Mouse (Mus musculus): Measurements from ENCODE around the gene Tsc22d3. TPM values are rescaled to one million over a fixed set of nuclear protein-coding genes. Genes with fewer than 3 reads are reported as not detected.
"Not testable (repeated sequence)": the region's sequence is repeated elsewhere in the genome, so short reads cannot be mapped to it uniquely, and the experiment has no call there.

Tsc22d3 gene
- total RNA-seq, 2 experiments from 2014 or later = 192 to 239 TPM

DNA sequence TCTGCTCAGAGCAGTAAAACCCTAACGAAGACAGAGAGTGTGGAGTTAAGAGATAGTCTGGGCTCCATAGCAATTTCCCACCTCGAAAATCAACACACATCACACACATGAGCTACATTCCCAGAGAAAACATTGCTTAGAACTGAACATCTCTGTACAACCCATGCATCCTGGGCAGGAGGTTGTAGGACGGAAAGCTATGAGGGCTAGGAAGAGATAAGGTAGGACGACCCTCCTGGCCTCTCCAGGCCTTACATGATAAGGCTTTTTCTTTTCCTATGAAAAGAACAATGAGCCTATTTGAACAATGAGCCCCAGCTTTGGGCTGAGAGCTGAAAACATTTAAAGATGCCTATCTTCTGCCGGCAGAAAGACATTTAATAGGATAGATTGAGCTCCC lies 69.8 kb downstream of the Tsc22d3 start:
- DNase-seq = no peak

GRCm38 (mm10) chrX:140529074-140529561 lies 71.3 kb downstream of the Tsc22d3 start:
- peak; percentile 72 to 85 for DNase-seq

GRCm38 (mm10) chrX:140527231-140527630 lies 73.2 kb downstream of the Tsc22d3 start:
- peak in 1 of 2 experiments; percentile 44 for DNase-seq

DNA sequence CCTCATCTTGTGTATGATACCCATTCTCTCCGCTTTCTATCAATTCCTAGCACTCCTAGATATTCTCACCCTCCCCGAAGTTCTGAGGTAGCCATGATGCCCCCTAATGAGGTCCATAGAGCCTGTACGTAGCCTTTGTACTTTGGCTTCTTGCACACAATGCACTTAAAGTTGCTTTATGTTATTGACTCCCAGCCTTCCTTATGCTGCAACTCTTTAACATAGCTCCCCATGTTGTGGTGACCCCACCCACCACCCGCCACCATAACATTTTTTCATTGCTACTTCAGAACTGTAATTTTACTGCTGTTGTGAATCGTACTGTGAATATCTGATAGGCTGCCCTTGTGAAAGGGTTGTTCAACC lies 74.2 kb downstream of the Tsc22d3 start:
- no peak for DNase-seq

DNA sequence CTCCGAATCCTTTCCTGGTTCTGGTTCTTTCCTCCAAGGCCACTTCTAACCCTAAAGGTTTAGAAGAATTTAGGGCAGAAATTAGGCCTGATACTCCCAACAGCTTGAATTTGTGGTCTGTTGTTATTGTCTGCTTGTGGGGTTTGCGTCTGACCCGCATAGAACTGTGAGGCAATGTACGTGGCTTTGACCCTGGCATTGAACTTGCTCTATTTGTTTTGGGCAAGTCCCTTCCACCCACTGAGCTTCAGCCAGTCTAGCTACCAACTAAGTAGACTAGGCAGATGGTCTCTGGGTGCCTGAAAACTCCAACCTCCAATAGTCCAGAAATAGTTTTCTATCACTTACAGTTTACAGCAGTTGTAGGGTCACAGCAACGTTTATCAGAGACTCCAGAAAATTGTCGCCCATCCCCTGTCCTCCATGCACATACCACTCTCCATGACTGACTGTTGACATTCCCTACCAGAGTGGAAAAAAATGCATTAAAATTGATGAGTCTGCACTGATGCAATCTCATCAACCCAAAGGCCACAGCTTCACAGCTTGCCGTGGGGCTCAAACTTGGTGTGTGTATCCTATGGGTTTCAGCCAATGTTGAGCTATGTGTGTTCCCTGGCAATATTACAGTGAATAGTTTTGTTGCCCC lies 74.7 kb downstream of the Tsc22d3 start:
- no peak for DNase-seq

GRCm38 (mm10) chrX:140524231-140524630 lies 76.2 kb downstream of the Tsc22d3 start:
- no peak for DNase-seq

GRCm38 (mm10) chrX:140522071-140522765 lies 78.2 kb downstream of the Tsc22d3 start:
- no peak for DNase-seq

GRCm38 (mm10) chrX:140520146-140521102 lies 80.0 kb downstream of the Tsc22d3 start:
- DNase-seq = peak; percentile 95 to 97

DNA sequence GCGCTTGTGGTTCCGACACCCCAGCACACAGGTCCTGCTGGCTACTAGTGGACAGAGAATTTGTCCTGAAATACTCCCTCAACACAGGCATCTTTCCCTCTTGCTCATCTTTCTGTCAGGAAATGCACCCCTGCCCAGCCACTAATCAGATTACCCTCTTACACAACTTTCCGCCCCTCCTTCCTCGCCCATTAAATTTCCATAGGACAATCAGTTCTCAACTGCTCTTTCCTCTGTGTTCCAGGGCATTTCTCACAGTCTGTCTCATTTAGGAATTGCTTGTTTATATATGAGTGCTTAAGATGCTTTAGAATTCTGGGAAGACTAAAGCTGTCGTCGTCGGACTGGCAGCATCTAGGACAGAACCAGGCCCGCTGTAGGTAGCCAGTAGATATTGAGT lies 82.1 kb downstream of the Tsc22d3 start:
- DNase-seq = no peak

- peak; percentile 72 to 90 for DNase-seq
Observed at GRCm38 (mm10) chrX:140513379-140513778, 87.1 kb downstream of the Tsc22d3 start.

DNA sequence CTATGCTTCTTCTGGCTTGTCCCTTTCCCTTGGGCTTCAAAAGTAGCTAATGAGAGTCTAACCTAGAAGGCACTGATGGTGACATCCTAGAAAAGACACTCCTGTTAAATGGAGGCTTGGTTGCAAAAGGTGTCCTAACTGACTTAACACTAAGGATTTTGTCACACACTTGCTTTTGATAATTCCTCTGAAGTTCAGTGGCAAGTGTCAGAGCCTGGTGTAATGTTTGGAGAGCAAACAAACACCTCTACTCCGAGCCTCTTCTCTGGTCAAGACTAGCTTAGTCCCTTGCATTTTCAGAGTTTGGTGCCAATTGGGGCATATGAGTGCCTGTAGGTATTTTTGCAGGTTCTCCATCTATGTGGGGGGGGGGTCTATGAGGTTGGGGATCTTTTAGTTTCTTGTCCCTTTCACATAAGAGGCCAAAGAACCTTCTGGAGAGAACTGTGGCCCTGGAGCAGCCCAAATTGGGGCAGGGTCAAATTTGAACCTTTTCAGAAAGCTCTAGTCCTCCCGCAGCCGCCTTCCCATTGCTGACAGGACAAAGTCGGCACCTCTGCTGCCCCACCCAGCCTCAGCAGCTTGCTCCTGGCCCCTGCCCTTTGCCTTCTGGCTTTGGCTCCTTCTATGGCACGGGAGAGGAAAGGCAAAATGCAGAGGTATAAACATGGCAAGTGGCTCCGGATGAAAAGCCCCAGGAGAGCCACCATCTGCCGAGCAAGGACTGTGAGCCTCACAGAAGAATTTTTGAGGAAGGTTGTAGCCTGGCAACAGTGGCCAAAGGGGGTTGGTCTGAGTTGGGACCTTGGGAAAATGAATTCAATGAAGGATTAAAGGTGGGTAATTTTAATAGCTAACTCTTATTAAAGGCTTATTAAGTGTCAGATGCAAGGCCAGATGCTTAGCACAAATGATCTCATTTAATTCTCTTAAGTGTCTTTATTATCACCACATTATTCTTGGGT lies 88.5 kb downstream of the Tsc22d3 start:
- no peak for DNase-seq

GRCm38 (mm10) chrX:140510696-140511429 lies 89.6 kb downstream of the Tsc22d3 start:
- DNase-seq = peak; percentile 82 to 92

DNA sequence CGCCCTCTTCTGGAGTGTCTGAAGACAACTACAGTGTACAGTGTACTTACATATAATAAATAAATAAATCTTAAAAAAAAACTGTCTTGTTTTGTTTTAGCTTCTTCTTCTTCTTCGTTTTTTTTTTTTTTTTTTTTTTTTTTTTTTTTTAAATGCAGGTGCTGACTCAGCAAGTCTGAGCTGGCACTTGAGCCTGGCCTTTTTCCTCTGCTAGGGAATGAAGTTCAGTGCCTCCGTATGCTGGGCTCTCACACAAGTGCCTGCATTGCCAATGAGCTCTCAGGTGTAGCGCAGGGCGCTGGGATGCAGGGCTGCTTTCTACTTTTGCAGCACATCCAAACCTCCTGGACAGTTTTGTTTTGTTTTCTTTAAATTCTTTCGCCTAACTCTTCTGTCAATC lies 90.6 kb downstream of the Tsc22d3 start:
- DNase-seq = no peak

- DNase-seq = not testable (repeated sequence)
Observed at GRCm38 (mm10) chrX:140508791-140509190, 91.7 kb downstream of the Tsc22d3 start.

- no peak for DNase-seq
Observed at GRCm38 (mm10) chrX:140507377-140507776, 93.1 kb downstream of the Tsc22d3 start.

DNA sequence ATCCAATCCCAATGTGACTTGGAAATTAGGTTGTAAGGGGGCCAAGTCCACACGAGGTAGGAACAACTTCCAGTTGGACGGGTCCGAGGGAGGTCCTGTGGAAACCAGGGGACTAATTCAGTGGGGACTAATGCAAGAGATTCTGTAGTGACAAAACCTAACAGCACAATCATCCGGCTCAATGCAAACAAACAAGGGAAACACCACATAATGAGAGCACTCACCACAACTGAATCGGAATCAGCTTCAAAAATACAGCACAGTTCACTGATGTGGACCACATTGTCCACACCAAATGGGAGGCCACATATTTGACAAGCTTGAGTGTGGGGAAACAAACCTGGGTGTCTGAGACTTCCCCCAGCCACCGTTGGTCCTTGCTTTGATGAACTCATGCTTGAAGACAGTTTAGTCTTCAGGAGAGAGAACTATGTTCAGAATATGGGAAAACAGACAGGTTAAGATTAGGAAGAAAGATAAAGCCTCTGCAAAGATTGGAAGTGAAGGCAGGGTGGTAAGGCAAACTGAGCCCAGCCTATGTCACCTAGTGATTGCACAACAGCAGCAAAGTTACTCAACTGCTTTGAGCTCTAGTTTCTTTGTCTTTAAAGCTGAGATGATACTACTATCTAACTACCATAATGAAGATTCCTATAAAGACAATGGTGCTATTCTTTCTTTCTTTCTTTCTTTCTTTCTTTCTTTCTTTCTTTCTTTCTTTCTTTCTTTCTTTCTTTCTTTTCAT lies 93.9 kb downstream of the Tsc22d3 start:
- no peak for DNase-seq

DNA sequence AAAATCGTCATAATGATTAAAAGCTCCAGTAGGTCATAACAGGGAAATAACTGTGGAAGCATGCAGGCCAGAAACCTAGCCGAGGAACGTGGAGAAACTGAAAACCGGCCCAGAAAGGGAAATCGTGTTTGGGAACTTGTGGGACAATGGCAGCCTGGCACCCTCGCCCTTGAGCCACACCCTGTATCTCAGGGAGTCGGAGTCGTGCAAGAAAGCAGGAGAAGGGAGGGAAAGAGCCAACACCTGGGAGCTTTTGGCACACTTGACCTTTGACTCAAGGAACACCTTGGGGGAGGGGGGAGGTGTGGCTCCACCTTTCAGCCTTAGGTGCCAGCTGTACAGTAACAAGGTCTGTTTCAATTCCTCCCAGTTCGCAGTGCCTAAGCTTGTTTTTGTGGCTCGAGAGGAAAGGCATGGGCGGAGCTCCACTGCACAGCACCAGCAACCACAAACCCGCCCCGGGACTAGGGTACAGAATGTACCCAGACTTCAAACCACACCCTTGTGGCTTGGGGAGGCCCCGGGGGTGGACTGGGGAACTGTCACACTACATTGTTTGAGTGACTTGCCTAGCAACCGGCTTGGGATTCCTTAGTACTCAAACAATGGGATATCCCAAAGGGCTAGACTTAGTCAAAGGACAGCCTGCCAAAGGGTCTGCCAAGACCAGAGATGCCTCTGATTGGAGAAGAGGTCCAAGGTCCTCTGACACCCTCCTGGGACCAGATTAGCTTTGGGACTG lies 94.8 kb downstream of the Tsc22d3 start:
- DNase-seq = peak; percentile 83 to 95

GRCm38 (mm10) chrX:140503905-140504304 lies 96.6 kb downstream of the Tsc22d3 start:
- DNase-seq = peak; percentile 82 to 83
